Mouse (Mus musculus) hindbrain, embryonic 16.5 days (tissue): ENCODE results near the gene Psmd5. TPM values are rescaled to one million over a fixed set of nuclear protein-coding genes. Genes with fewer than 3 reads are reported as not detected.
"Not testable (repeated sequence)": the region's sequence is repeated elsewhere in the genome, so short reads cannot be mapped to it uniquely, and the experiment has no call there.

Experiments used
- ATAC-seq: fragments of 200-750 bp; cut with Nextera tagmentation; 2 replicates; pipeline ENCODE4 v1.8.0; 2017; ENCODE audit warnings: moderate TSS enrichment, moderate library complexity
- H3K27ac ChIP-seq: fragments of 300-500 bp; sonication (generic); 2 replicates; pipeline ENCODE4 v1.5.1; 2014; ENCODE audit warnings: low read depth, mild to moderate bottlenecking, control low read depth, low read length, moderate library complexity
- H3K27me3 ChIP-seq: fragments of 300-500 bp; sonication (generic); replicated peaks from 2 replicates; pipeline ENCODE4 v1.6.1; 2014; ENCODE audit warnings: low read length; ENCODE audit not compliant: control insufficient read depth, insufficient read depth
- H3K36me3 ChIP-seq: fragments of 300-500 bp; sonication (generic); 2 replicates; pipeline ENCODE4 v1.6.1; 2014; ENCODE audit warnings: mild to moderate bottlenecking, low read length, moderate library complexity, mixed read lengths; ENCODE audit not compliant: control insufficient read depth, insufficient read depth
- H3K4me1 ChIP-seq: fragments of 300-500 bp; sonication (generic); 2 replicates; pipeline ENCODE4 v1.6.1; 2014; ENCODE audit warnings: low read depth, low read length; ENCODE audit not compliant: control insufficient read depth, insufficient read depth
- H3K4me2 ChIP-seq: fragments of 300-500 bp; sonication (generic); 2 replicates; pipeline ENCODE4 v1.6.1; 2014; ENCODE audit warnings: mild to moderate bottlenecking, low read length, control low read depth, moderate library complexity
- H3K4me3 ChIP-seq: fragments of 300-500 bp; sonication (generic); 2 replicates; pipeline ENCODE4 v1.5.1; 2014; ENCODE audit warnings: mild to moderate bottlenecking, low read length, control low read depth, moderate library complexity
- H3K9ac ChIP-seq: fragments of 300-500 bp; sonication (generic); 2 replicates; pipeline ENCODE4 v1.6.1; 2014; ENCODE audit warnings: low read depth, mild to moderate bottlenecking, control low read depth, low read length, moderate library complexity
- H3K9me3 ChIP-seq: fragments of 300-500 bp; sonication (generic); 2 replicates; pipeline ENCODE4 v1.6.1; 2014; ENCODE audit warnings: mild to moderate bottlenecking, low read length, moderate library complexity; ENCODE audit not compliant: control insufficient read depth
- WGBS: fragments of 180-500 bp; shearing (Covaris S2); extraction: QIAGEN DNeasy Blood & Tissue Kit; methylation state at CpG from one replicate; pipeline ENCODE4 v1.1.7; 2014; 5-methylcytosine and 5-hydroxymethylcytosine counted together
- polyA plus RNA-seq: library from polyadenylated mRNA; unstranded; fragments of >200 nt; fragmentation: Nextera tagmentation; extraction: Ambion mirVana; gene quantifications from 2 replicates; pipeline ENCODE4 v1.2.1, GENCODE M21; 2015

Psmd5 gene
- polyA plus RNA-seq, 1 experiment from 2014 or later: 96.8 TPM

- 3% methylated on average over 14 of the region's 14 CpGs for WGBS
- Histone ChIP-seq H3K9me3 (no peaks in the 10 kb centered on the region), H3K27me3 (peaks cover 16% of the 10 kb centered on the region), H3K36me3 (no peaks in the 10 kb centered on the region), H3K4me3 (no peak within 1 kb of the TSS), H3K9ac (no peak within 1 kb of the TSS), H3K4me1 (peaks cover 13% of the 10 kb centered on the region), H3K27ac (no peak within 1 kb of the TSS), H3K4me2 (peak within 1 kb of the TSS; percentile 26)
- ATAC-seq: no peak
These were observed 497 bp downstream of the Psmd5 start, which contains the start of gene Cutal for GRCm38 (mm10) chr2:34874271-34874670. TSS of gene Cutal (plus strand) at chr2:34874396.

DNA sequence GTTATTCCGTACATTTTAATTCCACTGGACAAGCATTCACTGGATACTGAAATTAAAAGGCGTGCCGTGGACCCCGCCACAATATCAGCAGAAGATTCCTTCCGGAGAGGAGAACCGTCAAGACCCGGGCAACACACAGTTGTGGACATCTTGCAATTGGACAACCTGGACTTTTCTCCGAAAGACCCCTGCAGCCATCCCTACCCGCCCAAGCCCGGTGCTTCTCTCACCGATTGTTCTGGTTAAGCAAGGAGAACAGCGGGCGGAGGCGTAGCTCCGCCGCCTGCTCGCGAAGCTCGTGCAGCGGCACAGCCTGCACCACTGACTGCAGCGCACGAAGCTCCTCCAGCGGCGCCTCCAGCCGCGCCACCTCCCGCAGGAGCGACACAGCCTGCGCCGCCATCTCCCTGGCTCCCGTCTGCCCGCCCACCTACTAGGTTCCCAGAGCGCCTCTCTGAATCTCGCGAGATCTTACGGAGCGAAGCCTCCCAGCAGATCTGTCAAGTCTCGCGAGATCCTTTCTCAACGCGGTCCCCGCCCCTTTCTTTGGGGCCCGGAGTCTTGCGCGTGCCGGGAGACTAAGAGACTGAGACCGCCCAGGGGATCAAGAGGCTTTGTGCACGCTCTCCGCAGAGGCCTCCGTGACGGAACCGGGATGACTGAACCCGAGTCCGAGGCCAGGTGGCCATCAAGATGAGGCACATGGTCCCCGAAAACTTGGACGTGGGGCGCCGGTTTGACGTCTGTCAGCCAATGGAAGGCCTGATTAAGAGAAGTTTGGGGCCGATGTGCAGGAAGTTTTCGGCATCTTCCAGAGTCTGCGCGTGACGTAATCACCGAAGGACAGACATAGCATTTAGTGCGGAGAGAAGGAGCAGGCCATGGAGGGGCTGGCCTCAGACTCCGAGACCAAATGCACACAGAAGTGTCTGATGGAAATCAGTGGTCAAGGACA lies 4.0 kb downstream of the Psmd5 start:
- peak; percentile 99 for ATAC-seq
- Histone ChIP-seq H3K4me2 (peak overlapping the region; percentile 92), H3K27me3 (peaks cover 16% of the 10 kb centered on the region), H3K36me3 (no peaks in the 10 kb centered on the region), H3K4me3 (peak overlapping the region; percentile 56), H3K9me3 (no peaks in the 10 kb centered on the region), H3K9ac (peak overlapping the region; percentile 81), H3K27ac (peak overlapping the region; percentile 84), H3K4me1 (peaks cover 26% of the 10 kb centered on the region)
- WGBS: under 1% methylated on average over 65 of the region's 67 CpGs

DNA sequence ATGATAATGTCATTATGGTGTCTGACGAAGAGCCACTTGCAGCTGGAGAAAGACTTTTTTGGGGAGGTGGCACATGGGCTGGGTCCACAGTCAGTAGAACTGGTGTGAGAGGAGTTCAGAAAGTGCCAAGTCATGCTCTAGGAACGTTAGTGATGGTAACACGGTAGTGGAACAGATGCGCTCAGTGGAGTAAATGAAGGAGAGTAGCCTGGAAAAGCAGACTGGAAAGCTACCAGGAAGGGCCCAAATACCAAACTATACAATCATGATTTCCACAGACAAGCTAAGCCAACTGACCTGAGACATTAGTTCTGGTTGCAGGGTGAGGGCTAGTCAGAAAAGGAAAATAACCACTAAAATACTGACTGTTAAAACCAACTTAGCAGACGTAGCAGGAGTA lies 5.1 kb downstream of the Psmd5 start:
- WGBS: 35% methylated on average over 5 of the region's 5 CpGs
- Histone ChIP-seq H3K4me2 (peak overlapping the region; percentile 63), H3K4me3 (peak overlapping the region; percentile 31), H3K27me3 (peaks cover 13% of the 10 kb centered on the region), H3K9ac (peak overlapping the region; percentile 1; the same call in 1 of the 2 replicates), H3K27ac (no peak overlapping the region), H3K4me1 (peaks cover 26% of the 10 kb centered on the region), H3K9me3 (no peaks in the 10 kb centered on the region), H3K36me3 (peaks cover under 1% of the 10 kb centered on the region; the same call in 1 of the 2 replicates)
- no peak for ATAC-seq

- H3K36me3 ChIP-seq: peaks cover 51% of the 10 kb centered on the region
- H3K4me1 ChIP-seq: no peaks in the 10 kb centered on the region
- H3K4me3 ChIP-seq: no peak overlapping the region
- no peaks in the 10 kb centered on the region for H3K9me3 ChIP-seq
- no peak overlapping the region for H3K4me2 ChIP-seq
- H3K27me3 ChIP-seq: no peaks in the 10 kb centered on the region
- ATAC-seq: no peak
- 94% methylated on average over 8 of the region's 8 CpGs for WGBS
- no peak overlapping the region for H3K9ac ChIP-seq
- H3K27ac ChIP-seq: no peak overlapping the region
These were observed 17.0 kb downstream of the Psmd5 start for GRCm38 (mm10) chr2:34857728-34858127.

DNA sequence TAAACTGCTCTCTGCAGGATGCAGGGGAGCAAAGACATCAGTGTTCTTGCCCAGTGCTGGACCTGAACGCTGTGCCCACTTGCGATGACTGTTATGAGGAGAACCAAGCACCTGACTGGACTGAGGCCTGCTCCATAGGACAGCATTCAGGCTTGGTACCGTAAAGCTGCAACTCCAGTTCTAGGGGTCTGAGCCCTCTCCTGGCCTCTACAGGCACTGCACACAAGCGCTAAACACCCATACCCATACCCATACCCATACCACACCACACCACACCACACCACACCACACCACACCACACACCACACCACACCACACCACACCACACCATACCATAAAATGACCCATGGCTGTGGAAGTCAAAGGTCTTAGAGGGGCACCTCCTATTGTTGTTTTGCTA lies 19.5 kb downstream of the Psmd5 start:
- no peak overlapping the region for H3K9ac ChIP-seq
- H3K4me1 ChIP-seq: no peaks in the 10 kb centered on the region
- no peaks in the 10 kb centered on the region for H3K9me3 ChIP-seq
- ATAC-seq: no peak
- H3K4me2 ChIP-seq: no peak overlapping the region
- whole genome bisulfite sequencing: 94% methylated on average over 4 of the region's 4 CpGs
- H3K4me3 ChIP-seq: no peak overlapping the region
- H3K27me3 ChIP-seq: no peaks in the 10 kb centered on the region
- H3K27ac ChIP-seq: no peak overlapping the region
- peaks cover 58% of the 10 kb centered on the region for H3K36me3 ChIP-seq

- no peak overlapping the region for H3K4me2 ChIP-seq
- WGBS: 88% methylated on average over 1 of the region's 1 CpGs
These were observed 27.1 kb downstream of the Psmd5 start for GRCm38 (mm10) chr2:34847702-34848101.

GRCm38 (mm10) chr2:34843211-34843939 lies 31.4 kb downstream of the Psmd5 start:
- Histone ChIP-seq H3K36me3 (no peaks in the 10 kb centered on the region), H3K27ac (no peak overlapping the region), H3K9me3 (no peaks in the 10 kb centered on the region), H3K27me3 (no peaks in the 10 kb centered on the region), H3K4me2 (no peak overlapping the region), H3K4me1 (no peaks in the 10 kb centered on the region), H3K9ac (no peak overlapping the region), H3K4me3 (no peak overlapping the region)
- 86% methylated on average over 11 of the region's 11 CpGs for WGBS
- ATAC-seq: no peak

More at GRCm38 (mm10) chr2:34847702-34848101, 27.1 kb downstream of the Psmd5 start:
- Histone ChIP-seq H3K4me3 (no peak overlapping the region), H3K9ac (no peak overlapping the region), H3K27ac (no peak overlapping the region), H3K36me3 (peaks cover 15% of the 10 kb centered on the region), H3K4me1 (no peaks in the 10 kb centered on the region), H3K9me3 (no peaks in the 10 kb centered on the region), H3K27me3 (no peaks in the 10 kb centered on the region)
- no peak for ATAC-seq

- Histone ChIP-seq H3K27me3 (no peaks in the 10 kb centered on the region), H3K36me3 (no peaks in the 10 kb centered on the region), H3K4me1 (no peaks in the 10 kb centered on the region), H3K4me3 (no peak overlapping the region), H3K9ac (no peak overlapping the region), H3K27ac (no peak overlapping the region), H3K9me3 (no peaks in the 10 kb centered on the region), H3K4me2 (no peak overlapping the region)
- WGBS: 92% methylated on average over 8 of the region's 8 CpGs
- no peak for ATAC-seq
These were observed 33.1 kb downstream of the Psmd5 start for GRCm38 (mm10) chr2:34841706-34842105.

GRCm38 (mm10) chr2:34840143-34840542 lies 34.6 kb downstream of the Psmd5 start:
- H3K4me2 ChIP-seq, H3K27ac ChIP-seq, H3K9me3 ChIP-seq, H3K27me3 ChIP-seq, H3K4me3 ChIP-seq, ATAC-seq, H3K9ac ChIP-seq, H3K36me3 ChIP-seq, H3K4me1 ChIP-seq: not testable (repeated sequence)
- WGBS: 86% methylated on average over 5 of the region's 5 CpGs
